Mouse (Mus musculus) liver, adult 2 months (tissue): Measurements from ENCODE around the gene Sidt1.

ENCODE experiments used
- CTCF ChIP-seq: fragments of 200-500 bp; IDR thresholded peaks from 2 replicates; pipeline ENCODE4 v1.5.1; 2011; ENCODE audit warnings: low read depth, low read length, control low read depth
- POLR2A ChIP-seq: fragments of 200-500 bp; IDR thresholded peaks from 2 replicates; pipeline ENCODE4 v1.6.1; 2011; ENCODE audit warnings: low read length, control low read depth; ENCODE audit not compliant: insufficient read depth; ENCODE audit errors: extremely low read depth

DNA sequence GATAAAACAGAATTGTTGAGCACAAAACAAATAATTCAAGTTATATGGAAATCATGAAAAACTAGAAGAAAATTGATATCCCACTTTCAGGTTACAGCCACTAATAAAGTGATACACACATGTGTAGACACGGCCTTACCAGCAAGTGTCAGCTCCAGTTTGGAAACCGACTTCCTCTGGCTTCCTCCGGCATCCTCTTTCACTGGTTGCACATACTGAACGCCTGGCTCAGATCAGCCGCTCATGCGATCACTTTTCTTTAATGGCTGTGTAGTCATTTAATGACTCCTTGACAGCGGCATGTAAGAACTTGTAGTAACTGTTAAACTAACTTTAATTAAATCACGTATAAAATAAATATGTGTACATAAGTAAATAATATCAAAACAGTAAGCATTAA lies 127.0 kb downstream of the Sidt1 start:
- TF ChIP-seq POLR2A (no peak), CTCF (no peak)
